Mouse (Mus musculus) stomach, embryonic 16.5 days (tissue): ENCODE results near the gene Adgrd1. TPM values are rescaled to one million over a fixed set of nuclear protein-coding genes. Genes with fewer than 3 reads are reported as not detected.

Experiments used
- ATAC-seq: fragments of 200-750 bp; cut with Nextera tagmentation; 2 replicates; pipeline ENCODE4 v1.8.0; 2017; ENCODE audit warnings: moderate number of reproducible peaks, moderate TSS enrichment; ENCODE audit not compliant: insufficient read depth, low FRiP score
- H3K27ac ChIP-seq: fragments of 300-500 bp; sonication (generic); 2 replicates; pipeline ENCODE4 v1.5.1; 2014; ENCODE audit warnings: low read length
- H3K27me3 ChIP-seq: fragments of 300-500 bp; sonication (generic); 2 replicates; pipeline ENCODE4 v1.6.1; 2014; ENCODE audit warnings: low read length, control low read depth, mixed read lengths; ENCODE audit not compliant: control insufficient read depth, insufficient read depth
- H3K36me3 ChIP-seq: fragments of 300-500 bp; sonication (generic); 2 replicates; pipeline ENCODE4 v1.6.1; 2014; ENCODE audit warnings: low read length; ENCODE audit not compliant: control insufficient read depth, insufficient read depth
- H3K4me1 ChIP-seq: fragments of 300-500 bp; sonication (generic); 2 replicates; pipeline ENCODE4 v1.6.1; 2014; ENCODE audit warnings: low read length, control low read depth, mixed read lengths; ENCODE audit not compliant: control insufficient read depth, insufficient read depth
- H3K4me2 ChIP-seq: fragments of 300-500 bp; sonication (generic); 2 replicates; pipeline ENCODE4 v1.6.1; 2014; ENCODE audit warnings: low read depth, low read length, mixed read lengths
- H3K4me3 ChIP-seq: fragments of 300-500 bp; sonication (generic); replicated peaks from 2 replicates; pipeline ENCODE4 v1.5.1; 2014; ENCODE audit warnings: mild to moderate bottlenecking, low read length
- H3K9ac ChIP-seq: fragments of 300-500 bp; sonication (generic); 2 replicates; pipeline ENCODE4 v1.6.1; 2014; ENCODE audit warnings: low read length
- H3K9me3 ChIP-seq: fragments of 300-500 bp; sonication (generic); replicated peaks from 2 replicates; pipeline ENCODE4 v1.6.1; 2016; ENCODE audit warnings: low read length, control low read depth; ENCODE audit not compliant: control insufficient read depth
- WGBS: fragments of 180-500 bp; shearing (Covaris S2); extraction: QIAGEN DNeasy Blood & Tissue Kit; methylation state at CpG from one replicate; pipeline ENCODE4 v1.1.7; 2014; 5-methylcytosine and 5-hydroxymethylcytosine counted together
- polyA plus RNA-seq: library from polyadenylated mRNA; unstranded; fragments of >200 nt; fragmentation: Nextera tagmentation; extraction: Ambion mirVana; gene quantifications from 2 replicates; pipeline ENCODE4 v1.2.1, GENCODE M21; 2015

Adgrd1 gene
- polyA plus RNA-seq: 4.9 and 5.8 TPM in 2 replicates

DNA sequence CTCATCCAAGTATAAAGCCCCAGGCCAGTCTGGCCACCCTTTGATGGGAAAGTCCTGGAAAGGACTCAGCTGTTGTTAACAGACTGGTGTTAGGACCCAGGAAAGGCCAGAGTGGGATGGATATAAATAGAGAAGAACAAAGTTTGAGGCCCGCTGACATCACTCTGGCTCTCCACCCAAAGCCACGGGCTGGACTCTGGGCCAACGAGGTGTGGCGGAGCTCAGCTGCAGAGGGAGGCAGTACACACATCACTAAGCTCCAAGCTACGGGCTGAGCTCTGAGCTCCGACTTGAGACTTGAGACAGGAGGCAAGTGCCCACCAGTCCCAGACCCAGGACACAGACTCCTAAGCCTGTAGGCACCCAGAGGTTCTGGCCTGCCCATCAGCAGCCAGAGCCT, at the start of gene Adgrd1:
TSS of gene Adgrd1 (plus strand) at position 240 of the 400 bp plus-strand sequence.
- peak; percentile 75; the same call in 1 of the 2 replicates for ATAC-seq
- Histone ChIP-seq H3K36me3 (no peaks in the 10 kb centered on the region), H3K27ac (no peak within 1 kb of the TSS), H3K9ac (0 out of 2 replicates have a peak within 1 kb of the TSS, but pooled peaks have one; percentile 46), H3K9me3 (no peaks in the 10 kb centered on the region), H3K4me3 (peak within 1 kb of the TSS; percentile 12; the same call in 1 of the 2 replicates), H3K4me2 (peak within 1 kb of the TSS; percentile 27; the same call in 1 of the 2 replicates), H3K4me1 (no peaks in the 10 kb centered on the region; the same call in 1 of the 2 replicates), H3K27me3 (no peaks in the 10 kb centered on the region)
- WGBS: 31% methylated on average over 6 of the region's 6 CpGs

GRCm38 (mm10) chr5:129049372-129049771, 47.2 kb upstream of the Adgrd1 start:
- no peaks in the 10 kb centered on the region for H3K36me3 ChIP-seq
- H3K9me3 ChIP-seq: no peaks in the 10 kb centered on the region
- 78% methylated on average over 9 of the region's 9 CpGs for WGBS
- H3K4me3 ChIP-seq: no peak overlapping the region
- ATAC-seq: no peak
- H3K9ac ChIP-seq: no peak overlapping the region
- H3K27me3 ChIP-seq: no peaks in the 10 kb centered on the region
- H3K27ac ChIP-seq: no peak overlapping the region
- no peak overlapping the region for H3K4me2 ChIP-seq
- no peaks in the 10 kb centered on the region for H3K4me1 ChIP-seq

DNA sequence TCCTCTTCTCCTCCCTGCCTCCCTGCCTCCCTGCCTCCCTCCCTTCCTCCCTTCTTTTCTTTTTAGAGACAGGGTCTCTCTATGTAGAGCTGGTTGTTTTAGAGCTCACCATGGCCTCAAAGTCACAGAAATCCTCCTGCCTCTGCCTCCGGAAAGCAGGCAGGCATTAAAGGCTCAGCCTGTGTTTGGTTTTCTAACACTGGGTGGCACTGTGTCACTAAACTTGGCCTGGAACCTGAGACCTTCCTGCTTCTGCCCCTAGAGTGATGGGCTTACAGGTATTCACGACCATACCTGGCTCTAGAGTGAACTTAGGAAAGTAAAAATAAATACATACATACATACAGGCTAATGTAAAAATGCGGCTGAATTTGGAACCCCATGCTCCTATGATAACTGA, 44.6 kb upstream of the Adgrd1 start:
- WGBS: 81% methylated on average over 3 of the region's 3 CpGs

GRCm38 (mm10) chr5:129052636-129053355, 43.8 kb upstream of the Adgrd1 start:
- no peak overlapping the region for H3K4me2 ChIP-seq
- no peak overlapping the region for H3K27ac ChIP-seq
- H3K36me3 ChIP-seq: no peaks in the 10 kb centered on the region
- ATAC-seq: no peak
- no peak overlapping the region for H3K4me3 ChIP-seq
- no peak overlapping the region for H3K9ac ChIP-seq
- H3K4me1 ChIP-seq: no peaks in the 10 kb centered on the region
- WGBS: 29% methylated on average over 20 of the region's 20 CpGs
- no peaks in the 10 kb centered on the region for H3K9me3 ChIP-seq
- no peaks in the 10 kb centered on the region for H3K27me3 ChIP-seq

More for the DNA sequence above, 44.6 kb upstream of the Adgrd1 start:
- Histone ChIP-seq H3K36me3 (no peaks in the 10 kb centered on the region), H3K4me2 (no peak overlapping the region), H3K27ac (no peak overlapping the region), H3K4me3 (no peak overlapping the region), H3K27me3 (no peaks in the 10 kb centered on the region), H3K4me1 (no peaks in the 10 kb centered on the region), H3K9me3 (no peaks in the 10 kb centered on the region), H3K9ac (no peak overlapping the region)
- ATAC-seq: no peak

DNA sequence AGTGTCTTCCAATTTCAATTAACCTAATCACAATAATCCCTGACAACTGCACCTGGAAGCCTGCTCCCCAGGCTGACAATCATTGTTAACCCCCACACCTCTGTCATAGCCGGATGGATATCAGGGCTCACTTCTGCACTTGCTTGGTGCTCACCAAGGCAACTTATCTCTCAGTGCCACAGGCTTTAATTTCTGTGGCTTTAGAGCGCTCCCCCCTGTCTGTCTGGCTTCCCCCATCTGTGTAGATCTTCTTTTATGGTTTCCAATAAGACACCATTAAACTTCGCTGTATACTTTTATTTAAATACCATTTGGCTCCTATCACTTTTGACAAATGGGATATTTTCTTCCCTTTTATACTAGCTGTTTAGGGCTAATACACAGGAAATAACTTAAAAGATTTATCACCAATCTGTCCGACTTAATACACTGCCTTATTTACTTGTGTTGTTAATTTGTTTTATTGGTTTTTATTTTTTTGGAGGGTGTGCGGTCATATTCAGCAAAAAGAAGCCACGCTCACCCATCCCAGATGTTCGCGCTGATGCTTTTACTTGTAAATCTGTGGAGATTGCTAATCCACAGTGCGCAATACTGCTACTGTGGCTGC, 41.8 kb upstream of the Adgrd1 start:
- no peaks in the 10 kb centered on the region for H3K4me1 ChIP-seq
- H3K4me2 ChIP-seq: no peak overlapping the region
- no peaks in the 10 kb centered on the region for H3K27me3 ChIP-seq
- ATAC-seq: no peak
- H3K9ac ChIP-seq: no peak overlapping the region
- no peak overlapping the region for H3K4me3 ChIP-seq
- H3K36me3 ChIP-seq: no peaks in the 10 kb centered on the region
- no peak overlapping the region for H3K27ac ChIP-seq
- H3K9me3 ChIP-seq: no peaks in the 10 kb centered on the region
- WGBS: 65% methylated on average over 9 of the region's 9 CpGs

GRCm38 (mm10) chr5:129059116-129059515, 37.4 kb upstream of the Adgrd1 start:
- Histone ChIP-seq H3K27ac (no peak overlapping the region), H3K4me1 (0 out of 2 replicates have a peak, but pooled peaks cover 3% of the 10 kb centered on the region), H3K4me3 (no peak overlapping the region), H3K9ac (no peak overlapping the region), H3K9me3 (no peaks in the 10 kb centered on the region), H3K27me3 (peaks cover 3% of the 10 kb centered on the region; the same call in 1 of the 2 replicates), H3K36me3 (no peaks in the 10 kb centered on the region), H3K4me2 (no peak overlapping the region)
- 85% methylated on average over 3 of the region's 3 CpGs for WGBS
- no peak for ATAC-seq

GRCm38 (mm10) chr5:129061579-129061978, 35.0 kb upstream of the Adgrd1 start:
- ATAC-seq: no peak

GRCm38 (mm10) chr5:129063037-129063791, 33.3 kb upstream of the Adgrd1 start:
- H3K9ac ChIP-seq: peak overlapping the region; percentile 63; the same call in 1 of the 2 replicates
- H3K36me3 ChIP-seq: no peaks in the 10 kb centered on the region
- H3K4me1 ChIP-seq: 0 out of 2 replicates have a peak, but pooled peaks cover 3% of the 10 kb centered on the region
- no peaks in the 10 kb centered on the region for H3K9me3 ChIP-seq
- H3K4me3 ChIP-seq: peak overlapping the region; percentile 26
- peak; percentile 30; the same call in 1 of the 2 replicates for ATAC-seq
- no peak overlapping the region for H3K27ac ChIP-seq
- H3K27me3 ChIP-seq: peaks cover 3% of the 10 kb centered on the region; the same call in 1 of the 2 replicates
- peak overlapping the region; percentile 43 for H3K4me2 ChIP-seq
- WGBS: 10% methylated on average over 21 of the region's 21 CpGs

More at GRCm38 (mm10) chr5:129061579-129061978, 35.0 kb upstream of the Adgrd1 start:
- H3K9ac ChIP-seq: no peak overlapping the region
- H3K4me1 ChIP-seq: 0 out of 2 replicates have a peak, but pooled peaks cover 3% of the 10 kb centered on the region
- H3K27me3 ChIP-seq: peaks cover 3% of the 10 kb centered on the region; the same call in 1 of the 2 replicates
- H3K4me2 ChIP-seq: no peak overlapping the region
- WGBS: 19% methylated on average over 13 of the region's 13 CpGs
- no peaks in the 10 kb centered on the region for H3K36me3 ChIP-seq
- H3K4me3 ChIP-seq: no peak overlapping the region
- H3K9me3 ChIP-seq: no peaks in the 10 kb centered on the region
- no peak overlapping the region for H3K27ac ChIP-seq
